In the genomic region with DNA sequence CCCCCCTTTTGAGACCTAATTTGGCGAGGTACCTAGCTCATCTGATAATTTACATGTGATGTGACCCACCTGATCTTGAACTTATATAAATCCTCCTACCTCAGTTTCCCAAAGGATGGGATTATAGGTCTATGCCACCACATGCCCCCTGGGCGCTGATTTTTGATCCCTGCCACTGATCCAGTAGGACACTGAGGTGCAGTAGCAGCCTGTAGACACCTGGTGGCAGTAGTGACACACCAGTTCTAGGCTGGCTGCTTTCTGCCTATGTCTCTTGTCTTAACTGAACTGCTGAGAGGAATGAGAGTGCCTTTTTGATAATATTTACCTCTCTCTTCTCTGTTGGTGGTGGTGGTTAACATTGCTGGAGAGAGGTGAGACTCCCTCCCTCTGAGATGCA, we compare ENCODE assay signal across 8 mouse cellular contexts.
DNase-seq lines count a peak whose midpoint lies in the region; ATAC-seq and TF ChIP-seq lines count a peak whose summit lies in the region.

No protein-coding gene starts in this region.

- no peaks in the 10 kb centered on the region for H3K9me3 ChIP-seq in kidney, embryonic 15.5 days (replicated peaks)
- no peaks in the 10 kb centered on the region for H3K9me3 ChIP-seq in forebrain, embryonic 16.5 days (ENCODE audit: control insufficient read depth, low read length)
- H3K9me3 ChIP-seq in hindbrain, postnatal 0 days (ENCODE audit: low read length) = no peaks in the 10 kb centered on the region
- H3K9me3 ChIP-seq in midbrain, embryonic 14.5 days (ENCODE audit: control insufficient read depth, low read length) = no peaks in the 10 kb centered on the region

- H3K4me1 ChIP-seq in kidney, embryonic 15.5 days = peaks cover 10% of the 10 kb centered on the region
- H3K4me1 ChIP-seq in forebrain, embryonic 16.5 days (replicated peaks; ENCODE audit: control insufficient read depth, insufficient read depth, low read length) = peaks cover 16% of the 10 kb centered on the region
- no peaks in the 10 kb centered on the region; the same call in 1 of the 2 replicates for H3K4me1 ChIP-seq in hindbrain, postnatal 0 days (ENCODE audit: insufficient read depth, low read length)
- H3K4me1 ChIP-seq in midbrain, embryonic 14.5 days (ENCODE audit: control insufficient read depth, insufficient read depth, low read length) = 0 out of 2 replicates have a peak, but pooled peaks cover 3% of the 10 kb centered on the region

- peak; percentile 57 for DNase-seq in kidney, adult 11 months
- peak; percentile 49 for DNase-seq in cerebellum, adult 11 months
- DNase-seq in hindbrain, postnatal 0 days (ENCODE audit: low spot score) = peak; percentile 93
- peak; percentile 78 to 86 for DNase-seq in left cerebral cortex, postnatal 10 days (ENCODE audit: extremely low spot score in 1 of 2, low spot score in 2 of 2)
- peak; percentile 92 for DNase-seq in midbrain, embryonic 14.5 days
- peak; percentile 38 to 50 for DNase-seq in spleen, postnatal 36 days (ENCODE audit: low spot score in 2 of 2)

- no peak overlapping the region for H3K4me2 ChIP-seq in kidney, embryonic 15.5 days
- H3K4me2 ChIP-seq in forebrain, embryonic 16.5 days (ENCODE audit: low read length) = no peak overlapping the region
- H3K4me2 ChIP-seq in hindbrain, postnatal 0 days (ENCODE audit: low read depth, low read length) = no peak overlapping the region
- H3K4me2 ChIP-seq in midbrain, embryonic 14.5 days (ENCODE audit: low read length) = no peak overlapping the region

- no peak for ATAC-seq in kidney, embryonic 15.5 days (replicated peaks; ENCODE audit: low FRiP score)
- peak; percentile 53 for ATAC-seq in forebrain, embryonic 16.5 days
- peak; percentile 30; the same call in 1 of the 2 replicates for ATAC-seq in hindbrain, postnatal 0 days
- ATAC-seq in midbrain, embryonic 14.5 days (ENCODE audit: low FRiP score, low TSS enrichment) = no peak

- no peak overlapping the region for H3K9ac ChIP-seq in kidney, embryonic 15.5 days
- no peak overlapping the region for H3K9ac ChIP-seq in forebrain, embryonic 16.5 days (replicated peaks; ENCODE audit: low read depth, low read length)
- no peak overlapping the region for H3K9ac ChIP-seq in hindbrain, postnatal 0 days (replicated peaks; ENCODE audit: low read length)
- no peak overlapping the region for H3K9ac ChIP-seq in midbrain, embryonic 14.5 days (replicated peaks; ENCODE audit: low read length)

- intact Hi-C loops in left cerebral cortex, postnatal 10 days (cut with DNase I) = loop anchor here (2.0 to 10.0 kb wide), 5 partner anchors 115 to 487 kb away; a partner anchor contains a TSS

- peak; percentile 99 for TF ChIP-seq CTCF in hindbrain, postnatal 0 days (IDR thresholded peaks at IDR 0.05; ENCODE audit: low read depth)

- WGBS in kidney, embryonic 15.5 days = 17% methylated on average over 2 of the region's 2 CpGs
- 18% methylated on average over 2 of the region's 2 CpGs for WGBS in forebrain, embryonic 16.5 days
- 26% methylated on average over 2 of the region's 2 CpGs for WGBS in hindbrain, postnatal 0 days
- 23% methylated on average over 2 of the region's 2 CpGs for WGBS in midbrain, embryonic 14.5 days

- no peak overlapping the region for H3K27ac ChIP-seq in kidney, embryonic 15.5 days
- H3K27ac ChIP-seq in forebrain, embryonic 16.5 days (ENCODE audit: low read length) = 0 out of 2 replicates have a peak overlapping the region, but pooled peaks have one; percentile 38
- no peak overlapping the region for H3K27ac ChIP-seq in hindbrain, postnatal 0 days
- no peak overlapping the region for H3K27ac ChIP-seq in midbrain, embryonic 14.5 days (replicated peaks; ENCODE audit: low read depth, low read length)

- no peaks in the 10 kb centered on the region for H3K27me3 ChIP-seq in kidney, embryonic 15.5 days
- H3K27me3 ChIP-seq in forebrain, embryonic 16.5 days (replicated peaks; ENCODE audit: control insufficient read depth, insufficient read depth, low read length) = no peaks in the 10 kb centered on the region
- H3K27me3 ChIP-seq in hindbrain, postnatal 0 days (ENCODE audit: insufficient read depth, low read length) = no peaks in the 10 kb centered on the region
- no peaks in the 10 kb centered on the region for H3K27me3 ChIP-seq in midbrain, embryonic 14.5 days (ENCODE audit: control insufficient read depth, insufficient read depth, low read length)

- no peaks in the 10 kb centered on the region for H3K36me3 ChIP-seq in kidney, embryonic 15.5 days
- no peaks in the 10 kb centered on the region for H3K36me3 ChIP-seq in forebrain, embryonic 16.5 days (ENCODE audit: control insufficient read depth, insufficient read depth)
- H3K36me3 ChIP-seq in hindbrain, postnatal 0 days (ENCODE audit: insufficient read depth, low read length) = no peaks in the 10 kb centered on the region
- no peaks in the 10 kb centered on the region for H3K36me3 ChIP-seq in midbrain, embryonic 14.5 days (ENCODE audit: control insufficient read depth, insufficient read depth, low read length)

- no peak overlapping the region for H3K4me3 ChIP-seq in kidney, embryonic 15.5 days (replicated peaks)
- H3K4me3 ChIP-seq in forebrain, embryonic 16.5 days (replicated peaks; ENCODE audit: low read length) = no peak overlapping the region
- no peak overlapping the region for H3K4me3 ChIP-seq in hindbrain, postnatal 0 days (ENCODE audit: low read length)
- H3K4me3 ChIP-seq in midbrain, embryonic 14.5 days (replicated peaks; ENCODE audit: low read depth, low read length) = no peak overlapping the region

Comparison
In these comparisons a context has a peak if more than half of its experiments do, and no peak if none do; other contexts are left out.
1. ATAC-seq: peak in forebrain, embryonic 16.5 days (single experiment) and hindbrain, postnatal 0 days (single experiment); none in kidney, embryonic 15.5 days (single experiment) and midbrain, embryonic 14.5 days (single experiment).
2. Peak in every context shown above with its lines, with median percentiles within 50 percentile points of each other: DNase-seq.